Mouse (Mus musculus) frontal cortex, adult 2 months (tissue): Measurements from ENCODE around the gene Pxdn. TPM values are rescaled to one million over a fixed set of nuclear protein-coding genes. Genes with fewer than 3 reads are reported as not detected.

ENCODE experiments used
- DNase-seq, 2 experiments: peaks; one replicate each; pipeline ENCODE4 v3.0.0; 2022; ENCODE audit warnings: low spot score in 1 of 2; ENCODE audit errors: extremely low spot score in 1 of 2
- polyA plus RNA-seq: library from polyadenylated mRNA; depleted of rRNA; stranded (reverse); fragments of >200 nt; gene quantifications from 2 replicates; pipeline ENCODE4 v1.2.3, GENCODE M21; 2012; rRNA removed

The Pxdn gene
- 77.0 and 84.4 TPM in 2 replicates for polyA plus RNA-seq

- no peak for DNase-seq
Observed at GRCm38 (mm10) chr12:29937308-29937707, at the start of gene Pxdn. Pxdn (plus strand) TSS chr12:29937608.

- peak in 1 of 2 experiments; percentile 77 for DNase-seq
Observed at GRCm38 (mm10) chr12:29894669-29895068, 42.7 kb upstream of the Pxdn start.

GRCm38 (mm10) chr12:29897533-29898085 lies 39.8 kb upstream of the Pxdn start:
- no peak for DNase-seq

- DNase-seq = no peak
Observed at GRCm38 (mm10) chr12:29904101-29904874, 33.1 kb upstream of the Pxdn start.

- DNase-seq = peak in 1 of 2 experiments; percentile 65
Observed at GRCm38 (mm10) chr12:29907056-29907455, 30.4 kb upstream of the Pxdn start.

GRCm38 (mm10) chr12:29916139-29916538 lies 21.3 kb upstream of the Pxdn start:
- DNase-seq = no peak

GRCm38 (mm10) chr12:29916807-29917206 lies 20.6 kb upstream of the Pxdn start:
- DNase-seq = no peak

GRCm38 (mm10) chr12:29920298-29920697 lies 17.1 kb upstream of the Pxdn start:
- peak in 1 of 2 experiments; percentile 55 for DNase-seq

- no peak for DNase-seq
Observed at GRCm38 (mm10) chr12:29921481-29921880, 15.9 kb upstream of the Pxdn start.

GRCm38 (mm10) chr12:29926896-29927295 lies 10.5 kb upstream of the Pxdn start:
- DNase-seq = peak in 1 of 2 experiments; percentile 77

- DNase-seq = no peak
Observed at GRCm38 (mm10) chr12:29930591-29930990, 6.8 kb upstream of the Pxdn start.

- peak in 1 of 2 experiments; percentile 42 for DNase-seq
Observed at GRCm38 (mm10) chr12:29932951-29933350, 4.5 kb upstream of the Pxdn start.

- no peak for DNase-seq
Observed at GRCm38 (mm10) chr12:29933501-29933900, 3.9 kb upstream of the Pxdn start.

GRCm38 (mm10) chr12:29934120-29934581 lies 3.3 kb upstream of the Pxdn start:
- DNase-seq = peak; percentile 72 to 85

GRCm38 (mm10) chr12:29937851-29938375 lies 505 bp downstream of the Pxdn start:
- peak in 1 of 2 experiments; percentile 60 for DNase-seq

GRCm38 (mm10) chr12:29938376-29939041 lies 1.1 kb downstream of the Pxdn start:
- peak in 1 of 2 experiments; percentile 58 for DNase-seq

GRCm38 (mm10) chr12:29939261-29939671 lies 1.9 kb downstream of the Pxdn start:
- DNase-seq = no peak

- DNase-seq = no peak
Observed at GRCm38 (mm10) chr12:29942435-29942834, 5.0 kb downstream of the Pxdn start.

GRCm38 (mm10) chr12:29944650-29945049 lies 7.2 kb downstream of the Pxdn start:
- DNase-seq = no peak

- DNase-seq = no peak
Observed at GRCm38 (mm10) chr12:29945182-29945743, 7.9 kb downstream of the Pxdn start.

- no peak for DNase-seq
Observed at GRCm38 (mm10) chr12:29951043-29951442, 13.6 kb downstream of the Pxdn start.
